Mouse (Mus musculus) mouse embryonic stem cell (cell line): ENCODE data around the gene Dab2.

Source experiments
- in situ Hi-C, 2 experiments: fragments of 300-500 bp; cut with MboI; formaldehyde crosslinking; loops; 1 replicate in 1 of 2; 3 replicates in 1 of 2; pipeline ENCODE4 v1.14.3; 2019 to 2020; ENCODE audit warnings: low sequenced_read_pairs in 2 of 2, low pct_unique_long_range_greater_than_20kb in 1 of 2, mixed read lengths in 1 of 2; ENCODE audit not compliant: unreplicated experiment in 1 of 2

The Dab2 gene

GRCm38 (mm10) chr15:6321263-6321662 is 21.7 kb downstream of the Dab2 start:
- in situ Hi-C loops, result no loop called here

GRCm38 (mm10) chr15:6322311-6322710 is 22.7 kb downstream of the Dab2 start:
- in situ Hi-C loops, result no loop called here

- in situ Hi-C loops, result no loop called here
Measured at GRCm38 (mm10) chr15:6323577-6323976, 24.0 kb downstream of the Dab2 start.

DNA sequence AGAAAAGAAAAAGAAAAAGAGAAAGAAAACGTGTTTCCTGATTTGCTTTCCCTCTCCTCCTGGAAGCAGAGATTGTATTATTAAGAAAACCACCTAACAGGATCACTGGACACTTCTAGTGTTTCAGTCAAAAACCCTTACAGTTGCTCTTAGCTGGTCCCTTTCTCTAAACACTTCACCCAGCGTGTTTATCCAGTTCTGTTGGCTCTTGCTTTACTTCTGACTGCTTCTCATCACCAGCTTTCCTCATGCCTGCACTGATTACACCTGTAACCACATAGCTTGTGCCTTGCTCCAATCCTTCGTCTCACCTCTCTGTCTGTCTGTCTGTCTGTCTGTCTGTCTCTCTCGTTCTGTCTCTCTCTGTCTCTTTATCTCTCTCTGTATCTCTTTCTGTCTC is 25.9 kb downstream of the Dab2 start:
- in situ Hi-C loops, result no loop called here

- in situ Hi-C loops, result no loop called here
Measured at GRCm38 (mm10) chr15:6326011-6326410, 26.4 kb downstream of the Dab2 start.

DNA sequence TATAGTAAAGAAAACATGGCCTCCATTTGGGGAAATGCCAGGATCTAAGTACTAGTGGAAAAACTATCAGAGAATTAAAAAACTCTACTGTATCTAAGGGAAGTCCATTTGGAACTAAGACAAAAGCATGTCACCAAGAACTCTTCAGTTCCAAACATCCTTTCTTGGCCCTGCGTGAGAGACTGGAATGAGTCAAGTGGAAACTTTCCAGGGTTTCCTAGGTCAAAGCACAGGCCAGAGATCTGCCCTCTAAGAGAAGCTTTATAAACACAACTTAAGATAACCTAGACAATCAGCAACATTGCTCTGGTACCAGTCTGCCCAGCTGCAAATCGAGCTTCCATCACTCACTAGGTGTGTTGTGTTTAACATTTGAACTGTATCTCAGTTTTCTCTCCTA is 31.8 kb downstream of the Dab2 start:
- in situ Hi-C loops, result no loop called here

DNA sequence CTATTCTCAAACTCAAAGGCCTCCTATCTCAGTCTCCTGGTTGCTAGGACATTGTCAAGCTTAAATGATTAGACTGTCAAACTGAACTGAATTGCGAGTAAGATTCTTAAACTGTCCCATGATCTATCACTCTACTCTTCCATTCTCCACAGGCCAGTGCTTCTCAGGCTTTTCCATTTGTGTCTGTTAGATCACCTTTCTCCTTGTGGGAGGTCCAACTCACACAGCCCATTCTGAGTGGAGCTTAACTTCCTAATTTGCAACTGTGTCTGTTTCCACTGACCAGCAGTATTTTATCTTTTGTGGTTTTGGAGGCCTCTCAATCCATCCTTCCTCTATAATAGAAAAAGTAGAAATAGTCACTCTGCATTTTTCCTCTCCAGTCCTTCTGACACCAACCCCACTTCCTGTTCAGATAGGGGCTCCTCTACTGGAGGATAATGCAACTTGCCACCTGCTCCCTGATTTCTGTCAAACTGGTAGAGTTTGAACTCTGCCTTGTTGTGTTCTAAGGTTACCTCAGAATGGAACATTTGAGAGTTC is 35.1 kb downstream of the Dab2 start:
- in situ Hi-C loops, result no loop called here

GRCm38 (mm10) chr15:6339767-6340166 is 40.2 kb downstream of the Dab2 start:
- in situ Hi-C loops, result no loop called here

GRCm38 (mm10) chr15:6340347-6340746 is 40.8 kb downstream of the Dab2 start:
- in situ Hi-C loops, result no loop called here

GRCm38 (mm10) chr15:6341427-6341826 is 41.8 kb downstream of the Dab2 start:
- in situ Hi-C loops, result no loop called here

- in situ Hi-C loops, result no loop called here
Measured at GRCm38 (mm10) chr15:6353901-6354300, 54.3 kb downstream of the Dab2 start.

- in situ Hi-C loops, result no loop called here
Measured at GRCm38 (mm10) chr15:6359859-6360258, 60.3 kb downstream of the Dab2 start.

- in situ Hi-C loops, result no loop called here
Measured at GRCm38 (mm10) chr15:6369974-6370373, 70.4 kb downstream of the Dab2 start.

DNA sequence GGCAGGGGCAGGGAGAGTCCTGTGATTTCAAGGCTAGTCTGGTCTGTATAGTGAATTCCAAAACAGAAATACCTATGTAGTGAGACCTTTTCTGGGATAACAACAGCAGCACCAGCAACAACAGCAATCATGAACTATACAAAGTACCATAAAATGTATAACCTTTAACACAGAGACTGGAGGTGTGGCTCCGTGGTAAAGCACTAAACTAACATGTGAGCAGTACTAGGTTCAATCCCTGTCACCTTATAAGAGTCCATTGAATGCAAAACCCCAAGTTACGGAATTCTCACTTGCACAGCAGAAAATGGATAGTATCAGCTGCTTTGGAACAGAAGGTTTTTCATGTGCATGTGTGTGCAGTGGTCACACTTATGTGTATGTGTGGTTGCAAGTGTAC is 71.9 kb downstream of the Dab2 start:
- in situ Hi-C loops, result no loop called here

GRCm38 (mm10) chr15:6375016-6375415 is 75.4 kb downstream of the Dab2 start:
- in situ Hi-C loops, result no loop called here

DNA sequence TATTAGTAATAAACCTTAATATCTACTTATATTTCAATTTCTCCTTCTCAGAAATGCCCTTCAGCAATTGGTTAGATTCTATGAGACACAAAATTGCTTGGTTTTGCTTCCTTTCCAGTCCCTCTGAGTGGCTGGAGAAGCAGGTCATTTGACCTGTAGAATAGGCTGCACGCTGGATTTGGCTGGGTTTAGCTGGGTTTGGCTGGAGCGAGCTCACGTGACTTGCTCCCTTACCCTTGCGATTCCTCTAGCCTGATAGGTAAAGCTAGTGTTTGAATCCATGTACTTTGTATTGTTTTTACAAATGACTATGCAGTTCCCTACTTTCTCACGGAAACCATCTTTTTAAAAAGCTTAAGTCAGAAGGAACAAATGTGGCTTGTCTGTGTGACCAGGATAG is 76.4 kb downstream of the Dab2 start:
- in situ Hi-C loops, result no loop called here

DNA sequence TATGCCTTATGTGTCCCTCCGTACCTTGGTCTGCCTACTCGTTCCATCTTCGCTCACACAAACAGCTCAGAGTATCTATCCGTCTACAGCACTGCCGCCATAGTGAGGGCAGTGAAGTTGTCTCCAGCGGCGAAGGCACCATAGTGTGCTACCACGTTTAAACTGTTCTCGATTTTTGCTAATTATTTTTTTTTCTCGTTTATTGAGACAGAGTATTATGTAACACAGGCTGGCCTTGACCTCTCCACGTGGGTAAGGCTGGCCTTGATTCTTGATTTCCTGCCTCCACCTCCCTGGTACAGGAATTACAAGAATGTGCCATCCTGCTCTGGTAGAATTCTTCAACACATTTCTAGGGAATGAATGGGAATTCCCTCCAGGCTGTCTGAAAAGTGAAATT is 77.2 kb downstream of the Dab2 start:
- in situ Hi-C loops, result no loop called here

- in situ Hi-C loops, result no loop called here
Measured at GRCm38 (mm10) chr15:6384027-6384426, 84.4 kb downstream of the Dab2 start.

GRCm38 (mm10) chr15:6385241-6385640 is 85.7 kb downstream of the Dab2 start:
- in situ Hi-C loops, result no loop called here

DNA sequence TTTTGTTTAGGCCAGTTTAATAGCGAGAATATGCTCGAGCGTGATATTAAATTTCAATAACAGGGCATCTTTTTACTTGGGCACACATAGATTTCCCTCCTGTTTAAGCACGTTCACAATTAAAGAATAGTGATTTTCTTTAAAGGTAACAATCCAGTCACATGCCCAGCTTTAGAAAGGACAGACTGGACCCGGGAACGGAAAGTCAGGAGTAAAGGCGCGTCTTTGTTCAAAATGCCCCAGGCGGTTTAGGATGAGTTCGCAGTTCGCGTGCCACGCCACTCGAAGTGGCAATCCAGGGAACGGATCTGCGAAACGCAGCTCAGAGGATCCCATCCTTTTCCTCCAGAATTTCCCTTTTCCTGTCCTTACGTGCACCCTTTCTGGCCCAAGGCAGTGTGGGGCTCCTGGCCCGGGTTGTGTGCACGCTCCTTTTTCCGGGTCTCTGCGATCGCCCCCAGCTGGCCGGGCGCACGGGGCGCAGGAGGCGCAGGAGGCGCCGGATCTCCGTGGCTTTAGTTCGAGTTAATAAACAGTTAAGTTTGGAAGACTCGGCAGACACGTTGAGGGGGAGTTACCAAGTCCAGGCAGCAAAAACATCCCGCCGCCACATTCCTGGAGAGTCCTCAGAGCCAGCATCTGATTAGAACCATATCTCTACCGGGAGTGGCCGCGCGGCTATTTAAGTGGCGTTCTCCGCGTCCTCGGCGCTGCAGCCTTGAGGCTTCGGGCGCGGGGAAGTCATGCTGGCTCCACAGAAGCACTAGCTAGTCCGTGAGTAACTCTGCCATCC is 86.8 kb downstream of the Dab2 start:
- in situ Hi-C loops, result no loop called here
